Mouse (Mus musculus): Measurements from ENCODE around the gene Tmem79.

GRCm38 (mm10) chr3:88280035-88280434, 55.9 kb downstream of the Tmem79 start:
- no peak for TF ChIP-seq POLR2A (IDR thresholded peaks at IDR 0.05; ENCODE audit: borderline replicate concordance, low read depth, low read length)
- TF ChIP-seq CTCF (IDR thresholded peaks at IDR 0.05; ENCODE audit: low read depth, low read length) = no peak

Measured in bone marrow macrophage, adult 2 months (primary cell).